Mouse (Mus musculus): Measurements from ENCODE around the gene Taf11. TPM values are rescaled to one million over a fixed set of nuclear protein-coding genes. Genes with fewer than 3 reads are reported as not detected.

Gene Taf11
- polyA plus RNA-seq, 1 experiment from 2014 or later, result 47.1 TPM

DNA sequence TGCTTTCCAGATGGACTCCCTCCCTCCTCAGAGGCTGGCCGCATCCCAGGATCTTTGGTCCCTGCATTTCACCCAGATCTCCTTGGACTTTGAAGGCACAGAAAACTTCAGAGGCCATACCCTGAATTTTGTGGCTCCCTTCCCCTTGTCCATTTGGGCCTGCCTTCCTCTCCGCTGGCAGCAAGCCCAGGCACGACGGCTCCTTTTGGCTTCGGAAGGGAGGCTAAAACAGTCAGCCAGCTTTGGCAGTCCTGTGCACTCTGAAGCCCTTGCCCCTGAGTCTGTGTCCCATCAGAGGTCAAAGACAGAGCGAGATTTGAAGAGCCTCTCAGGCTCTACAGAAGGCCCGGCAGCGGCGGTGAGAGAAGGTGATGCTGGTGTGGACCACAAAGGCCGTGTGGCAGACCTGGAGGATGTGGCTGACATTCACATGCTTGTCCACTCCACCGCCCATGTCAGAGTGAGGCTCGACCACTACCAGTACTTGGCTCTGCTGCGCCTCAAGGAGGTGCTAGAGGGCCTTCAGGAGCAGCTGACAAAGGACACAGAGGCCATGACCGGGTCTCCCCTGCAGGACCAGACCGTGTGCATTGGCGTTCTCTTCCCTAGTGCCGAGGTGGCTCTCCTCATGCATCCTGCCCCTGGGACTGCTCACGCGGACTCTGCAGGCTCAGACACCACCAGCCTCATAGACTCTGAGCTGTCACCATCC, 23.0 kb downstream of the Taf11 start:
- no peaks in the 10 kb centered on the region for H3K9me3 ChIP-seq (ENCODE audit: control insufficient read depth, low read length)
- H3K9ac ChIP-seq (ENCODE audit: low read length), result no peak overlapping the region
- H3K4me3 ChIP-seq (ENCODE audit: control insufficient read depth in 1 of 2, insufficient read depth in 1 of 2, low read depth in 1 of 2, low read length in 2 of 2), result no peak overlapping the region
- ATAC-seq (ENCODE audit: insufficient number of reproducible peaks, insufficient read depth, low FRiP score, low read depth), result no peak
- H3K4me1 ChIP-seq (ENCODE audit: control insufficient read depth in 2 of 2, insufficient read depth in 2 of 2, low read length in 2 of 2), result peaks cover 0 to 8% of the 10 kb centered on the region in 2 experiments; a peak in 2 of 4 replicates
- H3K27ac ChIP-seq (replicated peaks in 1 of 2; ENCODE audit: control insufficient read depth in 1 of 2, insufficient read depth in 1 of 2, low read depth in 2 of 2, low read length in 2 of 2), result 0 out of 4 replicates have a peak overlapping the region, but pooled peaks of 1 of the 2 experiments have one; percentile 6
- no peak overlapping the region for H3K4me2 ChIP-seq (ENCODE audit: low read length)
- H3K36me3 ChIP-seq (ENCODE audit: control insufficient read depth, insufficient read depth, low read length), result peaks cover 83% of the 10 kb centered on the region
- no peaks in the 10 kb centered on the region for H3K27me3 ChIP-seq (ENCODE audit: control insufficient read depth, insufficient read depth, low read length)
- 63% methylated on average over 19 of the region's 19 CpGs for WGBS

DNA sequence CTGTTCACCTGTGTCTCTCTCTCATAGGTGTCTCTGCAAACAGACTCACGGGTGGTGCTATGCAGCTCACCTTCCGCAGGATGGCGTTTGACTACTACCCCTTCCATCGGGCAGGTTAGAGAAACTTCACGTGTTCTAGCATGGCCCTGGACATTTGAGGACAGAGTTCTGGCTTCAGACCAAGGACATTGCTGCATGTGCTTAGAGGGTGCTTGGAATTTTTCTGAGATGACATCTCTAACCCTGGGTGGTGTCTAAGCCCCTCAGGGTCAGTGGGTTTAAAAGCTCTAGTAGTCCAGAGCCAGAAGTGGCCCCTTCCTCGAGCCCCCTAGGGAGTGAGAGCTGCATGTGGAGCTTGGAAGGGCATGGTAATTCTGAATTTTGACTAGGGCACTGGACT, 25.6 kb downstream of the Taf11 start:
- H3K27me3 ChIP-seq (ENCODE audit: control insufficient read depth, insufficient read depth, low read length), result no peaks in the 10 kb centered on the region
- WGBS, result 88% methylated on average over 6 of the region's 6 CpGs
- H3K4me2 ChIP-seq (ENCODE audit: low read length), result no peak overlapping the region
- H3K36me3 ChIP-seq (ENCODE audit: control insufficient read depth, insufficient read depth, low read length), result peaks cover 81% of the 10 kb centered on the region
- no peaks in the 10 kb centered on the region for H3K9me3 ChIP-seq (ENCODE audit: control insufficient read depth, low read length)
- H3K27ac ChIP-seq (replicated peaks in 1 of 2; ENCODE audit: control insufficient read depth in 1 of 2, insufficient read depth in 1 of 2, low read depth in 2 of 2, low read length in 2 of 2), result no peak overlapping the region
- no peak overlapping the region for H3K9ac ChIP-seq (ENCODE audit: low read length)
- H3K4me1 ChIP-seq (ENCODE audit: control insufficient read depth in 2 of 2, insufficient read depth in 2 of 2, low read length in 2 of 2), result peaks cover 0 to 5% of the 10 kb centered on the region in 2 experiments; a peak in 1 of 4 replicates
- no peak for ATAC-seq (ENCODE audit: insufficient number of reproducible peaks, insufficient read depth, low FRiP score, low read depth)
- H3K4me3 ChIP-seq (ENCODE audit: control insufficient read depth in 1 of 2, insufficient read depth in 1 of 2, low read depth in 1 of 2, low read length in 2 of 2), result no peak overlapping the region

DNA sequence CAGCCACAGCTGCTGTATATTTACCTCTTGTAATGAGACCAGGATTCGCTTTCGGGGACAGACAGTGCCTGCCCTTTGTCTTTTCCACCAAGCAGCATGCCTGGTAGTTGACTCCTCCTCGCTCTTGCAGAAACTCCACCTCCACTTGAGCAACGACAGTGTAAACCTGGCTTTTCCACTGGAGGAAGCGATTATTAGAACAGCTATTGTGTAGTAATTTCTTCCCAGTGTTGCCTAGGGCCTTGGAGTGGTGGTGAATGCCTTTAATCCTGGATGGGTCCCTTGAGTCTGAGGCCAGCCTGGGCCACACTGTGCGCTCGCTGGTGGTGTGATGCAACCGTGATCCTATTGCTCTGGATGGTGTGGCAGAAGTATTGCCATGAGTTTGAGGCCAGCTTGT, 26.5 kb downstream of the Taf11 start:
- ATAC-seq (ENCODE audit: insufficient number of reproducible peaks, insufficient read depth, low FRiP score, low read depth), result no peak
- H3K36me3 ChIP-seq (ENCODE audit: control insufficient read depth, insufficient read depth, low read length), result peaks cover 85% of the 10 kb centered on the region
- H3K27ac ChIP-seq (replicated peaks in 1 of 2; ENCODE audit: control insufficient read depth in 1 of 2, insufficient read depth in 1 of 2, low read depth in 2 of 2, low read length in 2 of 2), result no peak overlapping the region
- peaks cover 0 to 5% of the 10 kb centered on the region in 2 experiments; a peak in 1 of 4 replicates for H3K4me1 ChIP-seq (ENCODE audit: control insufficient read depth in 2 of 2, insufficient read depth in 2 of 2, low read length in 2 of 2)
- H3K9ac ChIP-seq (ENCODE audit: low read length), result no peak overlapping the region
- no peaks in the 10 kb centered on the region for H3K9me3 ChIP-seq (ENCODE audit: control insufficient read depth, low read length)
- no peak overlapping the region for H3K4me2 ChIP-seq (ENCODE audit: low read length)
- H3K27me3 ChIP-seq (ENCODE audit: control insufficient read depth, insufficient read depth, low read length), result no peaks in the 10 kb centered on the region
- H3K4me3 ChIP-seq (ENCODE audit: control insufficient read depth in 1 of 2, insufficient read depth in 1 of 2, low read depth in 1 of 2, low read length in 2 of 2), result no peak overlapping the region
- WGBS, result 90% methylated on average over 8 of the region's 8 CpGs

DNA sequence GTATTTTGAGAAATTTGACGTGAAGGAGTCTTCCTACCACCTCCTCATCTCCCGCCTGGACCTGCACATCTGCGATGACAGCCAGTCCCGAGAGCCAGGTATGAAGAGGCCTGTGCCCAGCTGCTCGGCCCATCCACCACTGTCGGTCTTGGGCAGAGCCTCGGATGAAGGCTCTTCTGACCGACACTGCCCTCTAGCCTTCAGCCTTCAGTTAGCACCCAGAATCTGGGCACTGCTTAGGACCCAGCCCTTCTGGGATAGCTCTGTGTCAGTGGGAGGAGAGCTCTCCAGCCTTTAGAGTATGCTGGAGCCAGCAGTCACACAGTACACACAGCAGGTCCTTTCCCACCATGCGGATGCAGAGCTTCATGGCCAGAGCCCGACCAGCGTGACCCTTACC, 28.1 kb downstream of the Taf11 start:
- 64% methylated on average over 11 of the region's 11 CpGs for WGBS
- H3K4me3 ChIP-seq (ENCODE audit: control insufficient read depth in 1 of 2, insufficient read depth in 1 of 2, low read depth in 1 of 2, low read length in 2 of 2), result no peak overlapping the region
- no peak overlapping the region for H3K27ac ChIP-seq (replicated peaks in 1 of 2; ENCODE audit: control insufficient read depth in 1 of 2, insufficient read depth in 1 of 2, low read depth in 2 of 2, low read length in 2 of 2)
- H3K36me3 ChIP-seq (ENCODE audit: control insufficient read depth, insufficient read depth, low read length), result peaks cover 73% of the 10 kb centered on the region
- ATAC-seq (ENCODE audit: insufficient number of reproducible peaks, insufficient read depth, low FRiP score, low read depth), result no peak
- no peaks in the 10 kb centered on the region for H3K27me3 ChIP-seq (ENCODE audit: control insufficient read depth, insufficient read depth, low read length)
- H3K9me3 ChIP-seq (ENCODE audit: control insufficient read depth, low read length), result no peaks in the 10 kb centered on the region
- no peak overlapping the region for H3K4me2 ChIP-seq (ENCODE audit: low read length)
- H3K9ac ChIP-seq (ENCODE audit: low read length), result no peak overlapping the region
- 0 out of 4 replicates have a peak, but pooled peaks cover 0 to under 1% of the 10 kb centered on the region in 2 experiments for H3K4me1 ChIP-seq (ENCODE audit: control insufficient read depth in 2 of 2, insufficient read depth in 2 of 2, low read length in 2 of 2)

DNA sequence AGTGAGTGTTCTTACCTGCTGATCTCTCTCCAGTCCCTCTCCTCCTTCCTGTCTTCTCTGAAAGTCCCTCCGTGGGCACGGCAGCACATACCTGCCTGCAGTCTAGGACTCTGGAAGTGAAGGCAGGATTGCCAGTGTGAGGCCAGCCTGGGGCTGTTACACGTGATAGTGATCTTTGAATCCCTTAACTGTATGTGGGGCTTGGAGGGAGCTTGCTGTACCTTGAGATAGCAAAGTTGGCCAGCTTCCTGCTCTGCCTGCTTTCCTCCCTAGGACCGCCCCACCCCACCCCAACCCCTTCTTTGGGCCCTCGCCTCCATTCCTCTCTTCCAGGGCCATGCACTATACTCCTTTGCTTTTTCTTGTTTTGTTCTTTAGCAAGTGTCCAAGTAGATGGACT, 35.1 kb downstream of the Taf11 start:
- Histone ChIP-seq H3K27ac (replicated peaks in 1 of 2; ENCODE audit: control insufficient read depth in 1 of 2, insufficient read depth in 1 of 2, low read depth in 2 of 2, low read length in 2 of 2) (no peak overlapping the region), H3K4me3 (ENCODE audit: control insufficient read depth in 1 of 2, insufficient read depth in 1 of 2, low read depth in 1 of 2, low read length in 2 of 2) (no peak overlapping the region), H3K4me1 (ENCODE audit: control insufficient read depth in 2 of 2, insufficient read depth in 2 of 2, low read length in 2 of 2) (peaks cover 4 to 15% of the 10 kb centered on the region in 2 experiments; a peak in 3 of 4 replicates), H3K36me3 (ENCODE audit: control insufficient read depth, insufficient read depth, low read length) (peaks cover 15% of the 10 kb centered on the region), H3K27me3 (ENCODE audit: control insufficient read depth, insufficient read depth, low read length) (no peaks in the 10 kb centered on the region), H3K9me3 (ENCODE audit: control insufficient read depth, low read length) (no peaks in the 10 kb centered on the region), H3K9ac (ENCODE audit: low read length) (no peak overlapping the region), H3K4me2 (ENCODE audit: low read length) (no peak overlapping the region)
- 48% methylated on average over 5 of the region's 5 CpGs for WGBS
- no peak for ATAC-seq (ENCODE audit: insufficient number of reproducible peaks, insufficient read depth, low FRiP score, low read depth)

DNA sequence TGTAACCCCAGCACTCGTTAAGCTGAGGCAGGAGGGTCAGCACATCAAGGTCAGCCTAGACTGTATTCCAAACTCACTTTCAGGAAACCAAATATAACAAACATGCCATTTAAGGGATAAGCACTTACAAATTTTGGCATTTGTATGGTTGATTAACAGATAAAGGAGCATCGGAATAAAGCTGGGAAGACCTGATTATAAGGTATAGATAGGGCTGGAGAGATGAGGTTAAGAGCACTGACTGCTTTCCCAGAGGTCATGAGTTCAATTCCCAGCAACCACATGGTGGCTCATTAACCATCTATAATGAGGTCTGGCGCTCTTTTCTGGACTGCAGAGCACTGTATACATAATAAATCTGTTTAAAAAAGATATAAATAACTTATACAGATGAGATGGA, 36.1 kb downstream of the Taf11 start:
- H3K4me1 ChIP-seq (ENCODE audit: control insufficient read depth in 2 of 2, insufficient read depth in 2 of 2, low read length in 2 of 2), result peaks cover 4 to 15% of the 10 kb centered on the region in 2 experiments; a peak in 3 of 4 replicates
- peaks cover 7% of the 10 kb centered on the region; the same call in 1 of the 2 replicates for H3K36me3 ChIP-seq (ENCODE audit: control insufficient read depth, insufficient read depth, low read length)
- 77% methylated on average over 3 of the region's 3 CpGs for WGBS
- no peak overlapping the region for H3K9ac ChIP-seq (ENCODE audit: low read length)
- H3K27ac ChIP-seq (replicated peaks in 1 of 2; ENCODE audit: control insufficient read depth in 1 of 2, insufficient read depth in 1 of 2, low read depth in 2 of 2, low read length in 2 of 2), result no peak overlapping the region
- no peak overlapping the region for H3K4me3 ChIP-seq (ENCODE audit: control insufficient read depth in 1 of 2, insufficient read depth in 1 of 2, low read depth in 1 of 2, low read length in 2 of 2)
- no peaks in the 10 kb centered on the region for H3K27me3 ChIP-seq (ENCODE audit: control insufficient read depth, insufficient read depth, low read length)
- ATAC-seq (ENCODE audit: insufficient number of reproducible peaks, insufficient read depth, low FRiP score, low read depth), result no peak
- no peak overlapping the region for H3K4me2 ChIP-seq (ENCODE audit: low read length)
- H3K9me3 ChIP-seq (ENCODE audit: control insufficient read depth, low read length), result no peaks in the 10 kb centered on the region

DNA sequence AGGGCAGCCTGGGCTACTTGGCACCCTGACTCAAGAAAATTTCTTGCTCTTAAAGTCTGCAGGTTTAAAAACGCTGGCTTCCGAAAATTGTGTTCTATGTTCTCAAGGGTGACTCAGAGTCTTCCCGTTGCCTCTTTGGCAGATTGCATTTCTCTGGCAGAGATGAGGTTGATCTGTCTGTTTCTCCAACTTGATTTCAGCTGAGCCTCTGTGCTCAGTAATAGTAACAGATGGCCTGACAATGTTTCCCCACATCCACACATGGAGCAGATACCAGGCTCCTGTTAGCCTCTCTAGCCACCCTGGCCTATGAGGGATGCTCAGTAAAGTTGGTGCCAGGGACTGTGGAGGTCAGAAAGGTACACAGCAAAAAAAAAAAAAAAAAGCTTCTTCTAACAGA, 37.8 kb downstream of the Taf11 start:
- Histone ChIP-seq H3K27ac (replicated peaks in 1 of 2; ENCODE audit: control insufficient read depth in 1 of 2, insufficient read depth in 1 of 2, low read depth in 2 of 2, low read length in 2 of 2) (no peak overlapping the region), H3K9ac (ENCODE audit: low read length) (no peak overlapping the region), H3K4me2 (ENCODE audit: low read length) (no peak overlapping the region), H3K36me3 (ENCODE audit: control insufficient read depth, insufficient read depth, low read length) (peaks cover 3% of the 10 kb centered on the region; the same call in 1 of the 2 replicates), H3K4me3 (ENCODE audit: control insufficient read depth in 1 of 2, insufficient read depth in 1 of 2, low read depth in 1 of 2, low read length in 2 of 2) (no peak overlapping the region), H3K27me3 (ENCODE audit: control insufficient read depth, insufficient read depth, low read length) (no peaks in the 10 kb centered on the region), H3K4me1 (ENCODE audit: control insufficient read depth in 2 of 2, insufficient read depth in 2 of 2, low read length in 2 of 2) (peaks cover 4 to 15% of the 10 kb centered on the region in 2 experiments; a peak in 3 of 4 replicates), H3K9me3 (ENCODE audit: control insufficient read depth, low read length) (no peaks in the 10 kb centered on the region)
- ATAC-seq (ENCODE audit: insufficient number of reproducible peaks, insufficient read depth, low FRiP score, low read depth), result no peak
- 79% methylated on average over 3 of the region's 3 CpGs for WGBS
